Mouse (Mus musculus) thymus, postnatal 4 days (tissue): ENCODE data around the gene Nkg7.
"Not testable (repeated sequence)": the region's sequence is repeated elsewhere in the genome, so short reads cannot be mapped to it uniquely, and the experiment has no call there.

Experiments
- DNase-seq: peaks from one replicate; pipeline ENCODE4 v3.0.0; 2021

Gene Nkg7

GRCm38 (mm10) chr7:43436341-43437255 lies at the start of gene Nkg7:
Gene Nkg7 (plus strand): TSS chr7:43437073.
- DNase-seq: no peak

- DNase-seq: no peak
These were observed 44.3 kb upstream of the Nkg7 start for GRCm38 (mm10) chr7:43392349-43393121.

- DNase-seq: no peak
These were observed 37.4 kb upstream of the Nkg7 start for GRCm38 (mm10) chr7:43399501-43399900.

DNA sequence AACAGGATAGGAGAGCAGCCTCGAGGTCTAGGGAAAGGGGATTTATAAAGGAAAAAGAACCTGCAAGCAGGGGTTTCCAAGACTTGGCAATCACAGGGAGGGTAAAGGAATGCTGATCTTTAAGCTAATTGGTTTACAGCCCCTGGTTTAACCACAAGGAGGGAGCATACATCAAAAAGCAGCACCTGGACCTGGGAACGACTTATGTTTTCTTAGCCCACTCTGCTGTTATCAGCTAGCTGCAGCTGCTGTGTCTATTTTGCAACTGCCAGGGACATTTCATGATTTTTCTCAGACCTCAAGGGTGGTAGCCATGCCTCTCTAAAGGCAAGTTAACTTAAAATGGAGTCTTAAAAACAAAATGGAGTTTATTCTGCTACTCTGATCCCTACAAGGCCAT lies 34.2 kb upstream of the Nkg7 start:
- DNase-seq: no peak

GRCm38 (mm10) chr7:43407573-43407972 lies 29.3 kb upstream of the Nkg7 start:
- DNase-seq: no peak

GRCm38 (mm10) chr7:43408131-43408553 lies 28.7 kb upstream of the Nkg7 start, which contains the start of gene Siglecg:
Gene Siglecg (plus strand): TSS chr7:43408204.
- no peak for DNase-seq

- no peak for DNase-seq
These were observed 27.8 kb upstream of the Nkg7 start for GRCm38 (mm10) chr7:43409084-43409483.

GRCm38 (mm10) chr7:43411724-43412123 lies 25.1 kb upstream of the Nkg7 start:
- DNase-seq: not testable (repeated sequence)

DNA sequence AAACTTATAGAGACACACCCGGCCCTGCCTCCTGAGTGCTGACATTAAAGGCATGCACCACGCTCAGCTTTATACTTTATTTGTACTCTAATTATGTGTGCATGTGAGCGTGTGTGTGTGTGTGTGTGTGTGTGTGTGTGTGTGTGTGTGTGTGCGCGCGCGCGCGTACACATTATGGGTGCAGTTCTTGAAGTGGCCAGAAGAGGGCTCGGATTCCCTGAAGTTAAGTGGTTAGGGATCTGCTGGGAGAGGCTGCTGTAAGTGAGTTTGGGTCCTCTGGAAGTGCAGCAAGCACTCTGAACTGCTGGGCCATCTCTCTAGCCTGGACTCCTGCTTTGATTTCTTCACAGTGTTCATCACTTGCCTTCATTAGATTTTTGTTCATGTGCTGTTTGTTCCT lies 19.6 kb upstream of the Nkg7 start:
- peak; percentile 33 for DNase-seq

- peak; percentile 91 for DNase-seq
These were observed 13.8 kb upstream of the Nkg7 start for GRCm38 (mm10) chr7:43422995-43423617.

- no peak for DNase-seq
These were observed 12.8 kb upstream of the Nkg7 start for GRCm38 (mm10) chr7:43423991-43424625.

DNA sequence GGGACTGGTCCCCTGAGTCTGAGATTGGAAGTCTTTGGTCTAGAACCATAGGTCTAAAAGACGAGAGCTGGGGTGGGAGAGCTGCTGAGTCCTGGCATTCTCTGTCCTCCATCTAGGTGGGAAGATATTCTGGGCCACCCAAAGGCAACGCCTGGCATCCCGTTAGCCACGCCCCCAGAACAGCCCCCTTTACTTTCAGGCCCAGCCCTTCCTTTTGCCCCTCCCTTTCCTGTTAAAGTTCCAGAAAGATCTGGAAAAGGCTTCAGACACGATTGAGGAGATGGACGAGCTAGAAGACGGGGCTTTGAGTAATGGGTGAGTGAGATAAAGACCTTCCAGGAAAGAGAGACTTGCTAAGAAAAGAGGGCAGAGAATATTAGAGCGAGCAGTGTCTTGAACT lies 9.5 kb upstream of the Nkg7 start, which contains the start of gene Lim2:
Gene Lim2, plus strand, starts transcription at position 265 of the 400 bp plus-strand sequence.
- no peak for DNase-seq

DNA sequence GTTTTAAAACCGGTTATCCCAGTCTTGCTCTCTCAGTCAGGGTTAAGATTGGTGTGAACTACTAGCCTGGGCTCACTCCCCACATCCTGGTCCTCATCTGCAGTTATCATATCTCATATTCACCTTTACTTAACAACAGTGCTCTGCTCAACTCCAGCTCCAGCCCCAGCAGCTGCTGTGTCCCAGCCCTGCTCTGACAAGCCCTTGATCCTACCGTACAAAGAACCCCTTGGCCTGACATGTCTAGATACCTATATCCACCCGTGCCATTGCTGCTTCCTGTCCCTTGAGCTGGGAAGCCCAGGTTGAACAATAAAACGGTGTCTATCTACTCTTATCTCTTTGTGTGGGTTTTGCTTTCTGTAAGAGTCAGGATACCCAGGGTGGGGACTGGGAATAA lies 7.4 kb upstream of the Nkg7 start:
- DNase-seq: no peak

DNA sequence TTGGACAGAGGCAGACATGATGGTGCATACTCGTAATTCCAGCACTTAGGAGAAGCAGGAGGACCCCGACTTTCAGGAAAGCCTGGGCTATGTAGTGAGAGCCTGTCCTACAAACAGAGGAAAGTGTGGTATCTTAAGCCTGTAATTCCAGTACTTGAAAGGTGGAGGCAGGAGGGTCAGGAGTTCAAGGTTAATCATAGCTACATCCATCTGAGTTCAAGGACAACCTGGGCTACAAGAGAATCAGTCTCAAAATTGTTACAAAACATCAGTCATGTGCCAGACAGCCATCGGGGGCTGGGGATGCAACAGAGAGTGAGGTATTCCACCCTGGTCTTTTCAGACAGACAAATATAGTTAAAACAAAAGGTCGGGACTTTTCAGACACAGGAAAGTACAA lies 4.0 kb upstream of the Nkg7 start:
- no peak for DNase-seq

DNA sequence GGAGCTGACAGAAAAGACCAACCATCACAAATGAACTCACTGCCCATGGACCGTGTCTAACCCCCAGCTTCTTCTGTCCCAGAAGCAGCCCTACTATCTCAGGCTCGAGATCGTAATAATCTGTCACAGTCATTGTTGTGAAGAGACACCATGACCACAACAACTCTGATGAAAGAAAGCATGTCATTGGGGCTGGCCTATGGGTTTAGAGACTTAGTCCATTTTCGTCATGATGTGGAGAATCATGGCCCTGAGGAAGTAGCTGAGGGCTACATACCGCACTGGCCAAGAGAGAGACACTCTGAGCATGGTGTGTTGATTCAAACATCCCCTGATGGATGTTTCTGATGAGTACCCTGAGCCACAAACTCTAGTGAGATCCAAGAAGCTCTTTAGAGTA lies 2.2 kb upstream of the Nkg7 start:
- no peak for DNase-seq

- no peak for DNase-seq
These were observed 1.7 kb downstream of the Nkg7 start for GRCm38 (mm10) chr7:43438611-43439010.

DNA sequence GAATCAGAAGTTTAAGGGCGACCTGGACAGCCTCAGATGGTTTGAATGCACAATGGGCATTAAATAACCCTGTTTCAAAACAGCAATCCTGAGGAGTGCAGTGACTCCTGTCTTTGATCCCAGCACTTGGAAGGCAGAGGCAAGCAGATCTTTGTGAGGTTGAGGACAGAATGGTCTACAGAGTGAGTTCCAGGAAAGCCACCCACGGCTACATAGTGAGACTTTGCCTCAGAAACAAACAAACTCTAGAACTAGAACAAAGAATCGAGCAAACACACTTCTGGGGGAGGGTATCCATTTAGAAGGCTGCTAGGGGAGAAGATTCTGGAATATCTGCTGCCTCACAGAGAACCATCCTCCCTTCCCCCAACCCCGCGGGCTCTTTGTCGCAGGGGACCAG lies 3.6 kb downstream of the Nkg7 start, which contains the start of gene Cldnd2:
Gene Cldnd2, plus strand, starts transcription at position 301 of the 400 bp plus-strand sequence.
- no peak for DNase-seq

- no peak for DNase-seq
These were observed 4.2 kb downstream of the Nkg7 start for GRCm38 (mm10) chr7:43441071-43441470.

DNA sequence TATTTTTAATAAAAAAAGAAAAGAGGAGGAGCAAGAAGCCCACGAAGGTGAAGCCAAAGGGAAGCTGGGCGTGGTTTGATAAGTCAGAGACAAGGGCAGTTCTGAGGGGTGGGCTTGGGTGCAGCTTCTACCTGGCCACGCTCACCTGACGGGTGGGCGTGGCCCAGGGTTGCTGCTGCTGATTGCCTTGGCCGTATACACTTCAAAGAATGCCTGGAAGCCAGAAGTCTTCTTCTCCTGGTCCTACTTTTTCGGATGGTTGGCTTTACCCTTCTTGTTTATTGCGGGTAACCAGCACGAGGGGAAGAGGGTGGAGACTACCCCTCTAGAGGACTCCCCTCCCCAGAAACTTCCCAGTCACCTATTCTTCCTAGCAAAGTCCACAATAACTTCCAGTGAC lies 5.8 kb downstream of the Nkg7 start:
- no peak for DNase-seq

GRCm38 (mm10) chr7:43443126-43443916 lies 6.4 kb downstream of the Nkg7 start:
- DNase-seq: peak; percentile 83

DNA sequence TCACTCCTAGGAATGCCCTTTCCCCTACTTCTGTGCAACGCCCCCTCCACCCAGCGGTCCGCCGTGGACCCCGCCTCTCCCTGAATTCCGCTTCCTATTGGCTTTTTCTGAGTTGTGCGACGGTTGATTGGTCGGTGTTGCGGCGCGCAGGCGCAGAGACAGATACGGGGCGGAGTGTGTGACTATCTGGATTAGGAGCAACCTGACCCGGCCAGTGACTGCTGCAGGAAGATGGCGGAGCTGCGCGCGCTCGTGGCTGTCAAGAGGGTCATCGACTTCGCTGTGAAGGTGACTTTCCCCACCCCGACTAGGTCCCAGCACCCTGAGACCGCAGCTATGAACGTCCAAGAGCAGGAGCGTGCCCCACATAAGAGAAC lies 7.0 kb downstream of the Nkg7 start, which contains the start of the genes Etfb and Gm45233:
Gene Etfb, plus strand, starts transcription at position 167 of the 377 bp plus-strand sequence.
Gene Gm45233, plus strand, starts transcription at position 212 of the 377 bp plus-strand sequence.
- DNase-seq: peak; percentile 89

DNA sequence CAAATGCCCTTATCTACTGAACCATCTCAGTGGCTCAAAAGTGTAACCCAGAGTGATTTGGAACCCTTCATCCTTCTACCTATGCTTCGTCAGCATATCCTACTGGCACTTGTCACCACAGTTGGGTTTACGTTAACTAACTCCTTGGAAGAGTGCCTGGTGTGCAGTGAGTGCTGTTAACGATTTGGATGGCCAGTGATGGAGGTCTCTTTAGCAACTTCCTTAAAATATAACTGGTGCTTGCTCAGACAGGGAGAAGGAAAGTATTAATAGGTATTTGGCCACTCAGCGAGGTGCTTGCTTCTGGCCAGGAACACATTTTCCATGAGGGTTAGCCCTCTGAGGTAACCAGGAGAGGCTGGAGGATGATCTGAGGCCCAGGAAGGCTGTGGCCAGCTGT lies 10.9 kb downstream of the Nkg7 start:
- DNase-seq: no peak
